Mouse (Mus musculus) bone marrow macrophage, adult 2 months (primary cell): ENCODE data around the gene Tsen54. TPM values are rescaled to one million over a fixed set of nuclear protein-coding genes. Genes with fewer than 3 reads are reported as not detected.
A peak's percentile ranks its signal among the peaks of the same experiment; 100 is the strongest.
"Not testable (repeated sequence)": the region's sequence is repeated elsewhere in the genome, so short reads cannot be mapped to it uniquely, and the experiment has no call there.

Experiments
- H3K27ac ChIP-seq: 2 replicates; pipeline ENCODE4 v1.5.1; 2012; ENCODE audit warnings: low read depth, low read length; ENCODE audit not compliant: insufficient read depth
- H3K4me1 ChIP-seq: 2 replicates; pipeline ENCODE4 v1.6.1; 2012; ENCODE audit warnings: low read length; ENCODE audit not compliant: control insufficient read depth, insufficient read depth
- H3K4me3 ChIP-seq: 2 replicates; pipeline ENCODE4 v1.5.1; 2012; ENCODE audit warnings: mild to moderate bottlenecking, low read length, moderate library complexity; ENCODE audit not compliant: insufficient read depth
- CTCF ChIP-seq: IDR thresholded peaks from 2 replicates; pipeline ENCODE4 v1.5.1; 2012; ENCODE audit warnings: low read depth, mild to moderate bottlenecking, low read length, moderate library complexity
- POLR2A ChIP-seq: IDR thresholded peaks from 2 replicates; pipeline ENCODE4 v1.6.1; 2012; ENCODE audit warnings: mild to moderate bottlenecking, low read depth, low read length, borderline replicate concordance
- polyA plus RNA-seq: library from polyadenylated mRNA; stranded (reverse); fragments of >200 nt; gene quantifications from 2 replicates; pipeline ENCODE4 v1.2.4, GENCODE M21; 2012; ENCODE audit not compliant: missing spikeins, insufficient read depth, insufficient read length

Tsen54 gene
- polyA plus RNA-seq, 1 experiment, result 10.6 TPM

DNA sequence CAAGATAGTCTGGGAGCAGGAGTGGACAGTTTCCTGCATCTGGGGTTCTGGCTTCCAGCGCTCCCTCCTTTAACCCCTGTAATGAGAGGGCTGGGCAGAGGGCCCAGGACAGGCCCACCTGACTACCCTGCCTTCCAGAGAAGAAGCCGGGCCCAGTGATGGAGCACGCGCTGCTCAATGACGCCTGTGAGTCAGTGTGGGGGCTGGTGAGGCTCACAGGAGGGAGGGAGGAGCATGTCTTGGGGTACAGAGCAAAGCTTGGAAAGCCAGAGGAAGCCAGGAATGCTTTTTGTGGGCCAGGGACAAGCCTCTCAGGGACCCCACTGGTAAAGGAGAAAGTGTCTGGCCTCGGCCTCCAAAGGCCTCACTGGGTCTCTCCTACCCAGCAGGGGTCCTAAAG lies 40.1 kb downstream of the Tsen54 start:
- H3K4me1 ChIP-seq, result no peaks in the 10 kb centered on the region
- no peak overlapping the region for H3K27ac ChIP-seq
- TF ChIP-seq POLR2A, result no peak
- no peak for TF ChIP-seq CTCF
- H3K4me3 ChIP-seq, result no peak overlapping the region

GRCm38 (mm10) chr11:115857146-115857545 lies 42.6 kb downstream of the Tsen54 start:
- H3K4me1 ChIP-seq, H3K27ac ChIP-seq, H3K4me3 ChIP-seq: not testable (repeated sequence)

DNA sequence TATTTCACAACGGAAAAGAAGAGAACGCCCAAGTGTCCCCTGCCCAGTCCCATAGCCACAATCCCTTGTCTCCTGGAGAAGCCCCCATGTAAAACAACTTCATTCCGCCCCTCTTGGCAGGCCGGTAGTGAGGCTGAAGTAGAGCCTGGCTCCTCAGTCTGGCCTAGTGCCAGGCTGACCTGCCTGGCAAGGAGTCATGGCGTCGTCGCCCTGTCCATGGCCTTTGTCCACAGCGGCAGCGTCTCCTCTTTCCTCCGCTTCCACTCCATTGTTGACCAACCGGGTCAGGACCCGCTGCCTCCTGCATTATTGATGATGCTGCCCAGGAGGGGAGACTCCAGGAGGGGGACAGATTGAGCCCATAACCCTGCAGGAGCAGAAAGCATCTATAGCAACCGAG lies 43.4 kb downstream of the Tsen54 start:
- Histone ChIP-seq H3K4me1 (no peaks in the 10 kb centered on the region), H3K4me3 (no peak overlapping the region), H3K27ac (no peak overlapping the region)
- TF ChIP-seq POLR2A, result no peak
- no peak for TF ChIP-seq CTCF

GRCm38 (mm10) chr11:115858354-115858753 lies 43.8 kb downstream of the Tsen54 start, which contains the start of gene Myo15b:
Myo15b (plus strand) TSS chr11:115858406.
- H3K4me1 ChIP-seq, result no peaks in the 10 kb centered on the region
- H3K4me3 ChIP-seq, result peak within 1 kb of the TSS; percentile 28; the same call in 1 of the 2 replicates
- H3K27ac ChIP-seq, result no peak within 1 kb of the TSS
- TF ChIP-seq CTCF (no peak), POLR2A (no peak)

- Histone ChIP-seq H3K27ac (no peak overlapping the region), H3K4me1 (no peaks in the 10 kb centered on the region), H3K4me3 (peak overlapping the region; percentile 28; the same call in 1 of the 2 replicates)
- no peak for TF ChIP-seq POLR2A
- peak; percentile 61 for TF ChIP-seq CTCF
Observed at GRCm38 (mm10) chr11:115859143-115859945, 44.8 kb downstream of the Tsen54 start.

DNA sequence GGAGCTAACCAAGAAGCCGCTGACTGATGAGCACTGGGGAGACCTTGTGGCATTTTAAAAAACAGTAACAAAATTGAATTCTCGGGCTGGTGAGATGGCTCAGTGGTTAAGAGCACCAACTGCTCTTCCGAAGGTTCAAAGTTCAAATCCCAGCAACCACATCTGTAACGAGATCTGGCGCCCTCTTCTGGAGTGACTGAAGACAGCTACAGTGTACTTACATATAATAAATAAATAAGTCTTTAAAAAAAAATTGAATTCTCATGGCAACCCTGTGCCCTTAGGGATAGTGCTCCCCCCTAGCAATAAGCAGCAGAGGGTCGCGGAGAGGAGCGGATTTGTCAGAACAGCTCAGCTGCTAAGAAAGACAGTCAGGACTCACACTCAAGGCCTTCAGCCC lies 49.4 kb downstream of the Tsen54 start:
- Histone ChIP-seq H3K27ac (no peak overlapping the region), H3K4me3 (no peak overlapping the region), H3K4me1 (no peaks in the 10 kb centered on the region)
- TF ChIP-seq POLR2A (no peak), CTCF (no peak)

DNA sequence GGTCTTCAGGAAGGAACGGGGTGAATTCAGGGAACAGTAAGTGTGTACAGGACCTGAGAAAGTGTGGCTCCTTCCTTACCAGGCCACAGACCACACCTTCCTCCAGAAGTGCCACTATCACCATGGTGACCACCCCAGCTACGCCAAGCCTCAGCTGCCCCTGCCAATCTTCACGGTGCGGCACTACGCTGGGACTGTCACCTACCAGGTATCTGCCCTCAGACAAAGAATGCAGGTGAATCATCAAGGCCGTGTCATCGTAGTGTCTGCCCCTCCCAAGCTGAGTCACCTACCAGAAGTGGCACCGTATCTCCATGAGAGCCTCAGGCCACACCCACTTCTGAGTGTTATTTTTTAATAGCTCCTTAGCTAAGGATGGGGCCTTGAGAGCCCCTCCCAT lies 54.9 kb downstream of the Tsen54 start:
- Histone ChIP-seq H3K27ac (no peak overlapping the region), H3K4me3 (no peak overlapping the region), H3K4me1 (no peaks in the 10 kb centered on the region)
- TF ChIP-seq CTCF, result no peak
- TF ChIP-seq POLR2A, result no peak

DNA sequence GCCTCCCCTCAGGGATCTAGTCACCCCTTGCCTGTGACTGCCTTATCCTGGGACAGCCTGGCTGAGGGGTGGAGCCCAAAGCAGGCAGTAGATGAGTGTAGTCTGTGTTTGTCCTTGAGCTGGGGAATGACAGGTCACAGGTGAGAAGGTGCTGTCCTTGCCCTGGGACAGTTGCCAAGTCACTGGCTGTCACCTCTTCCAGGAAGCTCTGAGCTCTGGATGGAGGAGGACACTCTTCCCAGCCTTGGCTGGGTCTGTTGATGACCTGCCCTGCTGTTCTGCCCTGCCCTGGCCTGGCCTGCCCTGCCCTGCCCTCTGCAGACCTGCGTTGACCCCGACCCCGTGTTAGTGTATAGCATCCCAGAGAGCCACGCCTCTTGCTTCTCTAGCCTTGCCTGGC lies 57.9 kb downstream of the Tsen54 start:
- TF ChIP-seq POLR2A, result no peak
- Histone ChIP-seq H3K27ac (no peak overlapping the region), H3K4me1 (peaks cover 7% of the 10 kb centered on the region), H3K4me3 (no peak overlapping the region)

Other genes with a start within 250 kb of the Tsen54 start
- gene Mrps7, start 210.8 kb upstream of the Tsen54 start, polyA plus RNA-seq, result 33.1 and 36.9 TPM in 2 replicates
- gene Gga3, start 210.7 kb upstream of the Tsen54 start, polyA plus RNA-seq, result 60.1 and 81.9 TPM in 2 replicates
- 90.6 and 96.3 TPM in 2 replicates for gene Mif4gd, start 201.8 kb upstream of the Tsen54 start, polyA plus RNA-seq
- gene Slc25a19, start 186.4 kb upstream of the Tsen54 start, polyA plus RNA-seq, result 27.0 and 37.0 TPM in 2 replicates
- gene Grb2, start 106.1 kb upstream of the Tsen54 start, polyA plus RNA-seq, result 251 and 274 TPM in 2 replicates
- 18.0 and 21.7 TPM in 2 replicates for gene Tmem94, start 49.3 kb upstream of the Tsen54 start, polyA plus RNA-seq
- 3.9 and 5.6 TPM in 2 replicates for gene Caskin2, start 1.1 kb upstream of the Tsen54 start, polyA plus RNA-seq
- 4.0 and 4.9 TPM in 2 replicates for gene Llgl2, start 9.3 kb downstream of the Tsen54 start, polyA plus RNA-seq
- gene Myo15b, start 43.7 kb downstream of the Tsen54 start, polyA plus RNA-seq, result not detected in 2 replicates
- gene Smim5, start 85.2 kb downstream of the Tsen54 start, polyA plus RNA-seq, result not detected in 2 replicates
- gene Smim6, start 97.3 kb downstream of the Tsen54 start, polyA plus RNA-seq, result not detected in 2 replicates
- 23.6 and 24.5 TPM in 2 replicates for gene Sap30bp, start 118.6 kb downstream of the Tsen54 start, polyA plus RNA-seq
- gene Recql5, start 118.8 kb downstream of the Tsen54 start, polyA plus RNA-seq, result 19.9 and 21.5 TPM in 2 replicates
- 0.23 TPM in 1 of 2 replicates, not detected in the other for gene Itgb4, start 160.0 kb downstream of the Tsen54 start, polyA plus RNA-seq
- gene Galk1, start 198.0 kb downstream of the Tsen54 start, polyA plus RNA-seq, result 12.2 and 14.4 TPM in 2 replicates
- gene H3f3b, start 213.2 kb downstream of the Tsen54 start, polyA plus RNA-seq, result 431 and 432 TPM in 2 replicates
- gene Unk, start 215.6 kb downstream of the Tsen54 start, polyA plus RNA-seq, result 24.9 and 28.1 TPM in 2 replicates